Mouse (Mus musculus) stomach, postnatal 0 days (tissue): Measurements from ENCODE around the gene Spi1. TPM values are rescaled to one million over a fixed set of nuclear protein-coding genes. Genes with fewer than 3 reads are reported as not detected.
A peak's percentile ranks its signal among the peaks of the same experiment; 100 is the strongest.

ENCODE experiments used
- ATAC-seq: fragments of 200-750 bp; cut with Nextera tagmentation; 2 replicates; pipeline ENCODE4 v1.8.0; 2017; ENCODE audit not compliant: low FRiP score, low TSS enrichment
- DNase-seq: peaks from one replicate; pipeline ENCODE4 v3.0.0-alpha.2; 2016; ENCODE audit warnings: low spot score
- H3K27ac ChIP-seq: fragments of 300-500 bp; sonication (generic); replicated peaks from 2 replicates; pipeline ENCODE4 v1.5.1; 2014; ENCODE audit warnings: mild to moderate bottlenecking, control low read depth
- H3K27me3 ChIP-seq: fragments of 300-500 bp; sonication (generic); 2 replicates; pipeline ENCODE4 v1.6.1; 2014; ENCODE audit warnings: low read length; ENCODE audit not compliant: control insufficient read depth, insufficient read depth
- H3K36me3 ChIP-seq: fragments of 300-500 bp; sonication (generic); 2 replicates; pipeline ENCODE4 v1.6.1; 2014; ENCODE audit warnings: low read length, mixed read lengths; ENCODE audit not compliant: control insufficient read depth, insufficient read depth
- H3K4me1 ChIP-seq: fragments of 300-500 bp; sonication (generic); replicated peaks from 2 replicates; pipeline ENCODE4 v1.6.1; 2014; ENCODE audit warnings: antibody characterized with exemption; ENCODE audit not compliant: control insufficient read depth, insufficient read depth
- H3K4me2 ChIP-seq: fragments of 300-500 bp; sonication (generic); replicated peaks from 2 replicates; pipeline ENCODE4 v1.6.1; 2014; ENCODE audit warnings: low read depth, mild to moderate bottlenecking, control low read depth, moderate library complexity
- H3K4me3 ChIP-seq: fragments of 300-500 bp; sonication (generic); 2 replicates; pipeline ENCODE4 v1.5.1; 2014; ENCODE audit warnings: low read depth, low read length, control low read depth
- H3K9ac ChIP-seq: fragments of 300-500 bp; sonication (generic); 2 replicates; pipeline ENCODE4 v1.6.1; 2014; ENCODE audit warnings: mild to moderate bottlenecking, low read length, control low read depth, mixed read lengths
- H3K9me3 ChIP-seq: fragments of 300-500 bp; sonication (generic); 2 replicates; pipeline ENCODE4 v1.6.1; 2016; ENCODE audit warnings: low read length; ENCODE audit not compliant: control insufficient read depth
- CTCF ChIP-seq: IDR thresholded peaks from 2 replicates; pipeline ENCODE4 v1.5.1; 2016; ENCODE audit warnings: antibody characterized with exemption, low read depth, mild to moderate bottlenecking, moderate library complexity
- EP300 ChIP-seq: optimal IDR thresholded peaks from 2 replicates; pipeline ENCODE3; 2016; ENCODE audit warnings: antibody characterized with exemption
- WGBS: fragments of 180-500 bp; shearing (Covaris S2); extraction: QIAGEN DNeasy Blood & Tissue Kit; methylation state at CpG from one replicate; pipeline ENCODE4 v1.1.7; 2014; 5-methylcytosine and 5-hydroxymethylcytosine counted together
- polyA plus RNA-seq: library from polyadenylated mRNA; unstranded; fragments of >200 nt; fragmentation: Nextera tagmentation; extraction: Ambion mirVana; gene quantifications from 2 replicates; pipeline ENCODE4 v1.2.1, GENCODE M21; 2015

Spi1 gene
- polyA plus RNA-seq, 1 experiment from 2014 or later: 7.0 TPM

DNA sequence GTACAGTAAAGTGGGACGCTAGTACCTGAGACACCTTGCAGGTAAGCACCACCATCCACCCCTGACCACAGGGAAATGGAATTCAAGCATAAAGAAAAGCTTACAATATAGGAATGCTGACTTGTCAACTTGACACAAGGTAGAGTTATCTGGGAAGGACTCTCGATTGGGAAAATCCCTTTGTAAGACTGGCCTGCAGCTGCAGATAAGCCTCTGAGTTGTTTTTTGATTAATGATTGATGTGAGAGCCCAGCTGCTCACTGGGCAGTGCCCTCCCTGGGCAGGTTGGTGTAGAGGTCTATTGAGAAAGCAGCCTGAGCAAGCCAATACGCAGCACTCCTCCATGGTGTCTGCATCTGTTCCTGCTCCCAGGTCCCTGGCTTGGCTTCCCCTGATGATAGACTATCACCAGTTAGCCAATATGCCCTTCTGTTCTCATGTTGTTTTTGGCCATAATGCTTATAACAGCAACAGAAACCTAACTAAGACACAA lies 70.7 kb downstream of the Spi1 start:
- Histone ChIP-seq H3K9ac (no peak overlapping the region), H3K4me3 (no peak overlapping the region), H3K4me1 (no peaks in the 10 kb centered on the region), H3K27ac (no peak overlapping the region), H3K36me3 (peaks cover 4% of the 10 kb centered on the region; the same call in 1 of the 2 replicates), H3K9me3 (no peaks in the 10 kb centered on the region), H3K4me2 (no peak overlapping the region), H3K27me3 (no peaks in the 10 kb centered on the region)
- 60% methylated on average over 3 of the region's 3 CpGs for WGBS
- DNase-seq: no peak
- TF ChIP-seq CTCF: no peak
- no peak for TF ChIP-seq EP300
- no peak for ATAC-seq

DNA sequence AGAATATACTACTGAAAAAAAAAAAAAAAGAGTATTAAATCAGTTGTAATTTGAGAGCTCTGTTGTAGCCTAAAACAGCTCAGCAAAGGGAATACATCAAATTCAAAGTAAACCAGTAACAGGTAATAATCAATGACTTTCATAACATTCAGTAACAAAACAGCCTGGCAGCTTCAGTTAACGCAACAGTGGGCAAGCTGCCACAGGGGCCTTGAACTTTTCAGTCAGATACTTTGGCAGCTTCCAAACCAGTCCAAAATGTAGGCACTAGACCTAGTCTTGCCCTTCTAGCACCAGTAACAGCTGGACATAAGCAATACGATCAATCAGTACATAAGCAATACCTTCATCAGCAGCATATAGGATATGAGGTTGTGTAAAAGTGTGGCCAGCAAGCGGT lies 71.9 kb downstream of the Spi1 start:
- H3K27ac ChIP-seq: no peak overlapping the region
- H3K9ac ChIP-seq: no peak overlapping the region
- H3K36me3 ChIP-seq: peaks cover 4% of the 10 kb centered on the region; the same call in 1 of the 2 replicates
- no peaks in the 10 kb centered on the region for H3K4me1 ChIP-seq
- no peaks in the 10 kb centered on the region for H3K9me3 ChIP-seq
- ATAC-seq: no peak
- DNase-seq: no peak
- H3K27me3 ChIP-seq: no peaks in the 10 kb centered on the region
- H3K4me2 ChIP-seq: no peak overlapping the region
- H3K4me3 ChIP-seq: no peak overlapping the region
- TF ChIP-seq CTCF: no peak
- TF ChIP-seq EP300: no peak
- WGBS: 92% methylated on average over 3 of the region's 3 CpGs

DNA sequence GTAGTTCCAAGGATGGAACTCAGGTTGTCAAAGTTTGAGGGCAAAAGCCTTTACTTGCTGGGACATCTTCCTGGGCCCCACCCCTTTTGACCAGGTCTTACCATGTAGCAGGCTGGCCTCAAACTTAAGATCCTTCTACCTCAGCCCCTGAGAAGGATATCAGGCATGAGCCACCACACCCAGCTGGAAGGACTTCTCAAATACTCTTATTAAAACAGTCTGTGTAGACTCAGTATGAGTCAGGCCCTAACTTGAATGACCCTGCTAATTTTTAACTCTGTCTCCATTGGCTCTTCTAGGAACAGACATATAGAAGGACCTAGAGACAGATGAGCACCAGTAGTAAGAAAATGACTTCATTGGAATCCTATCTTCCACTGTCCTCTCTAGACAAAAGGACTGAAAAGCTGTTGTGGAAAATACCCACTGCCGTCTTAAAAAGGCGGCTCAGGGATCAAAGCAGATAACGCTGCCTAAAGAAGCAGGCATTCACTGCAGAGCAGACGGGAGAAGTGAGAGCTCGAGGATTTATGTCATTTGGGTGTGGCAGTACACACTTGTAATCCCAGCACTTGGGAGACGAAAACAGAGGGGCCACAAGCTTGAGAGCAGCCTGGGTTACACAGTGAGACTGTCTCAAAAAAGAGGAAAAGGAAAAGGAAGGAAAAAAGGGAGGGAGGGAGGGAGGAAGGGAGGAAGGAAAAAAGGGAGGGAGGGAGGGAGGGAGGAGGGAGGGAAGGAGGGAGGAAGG lies 75.0 kb downstream of the Spi1 start:
- H3K9ac ChIP-seq: no peak overlapping the region
- ATAC-seq (peak; percentile 80), DNase-seq (no peak)
- H3K4me2 ChIP-seq: no peak overlapping the region
- no peaks in the 10 kb centered on the region for H3K4me1 ChIP-seq
- WGBS: 22% methylated on average over 6 of the region's 6 CpGs
- H3K4me3 ChIP-seq: no peak overlapping the region
- TF ChIP-seq CTCF: no peak
- TF ChIP-seq EP300: no peak
- H3K27me3 ChIP-seq: no peaks in the 10 kb centered on the region
- 0 out of 2 replicates have a peak, but pooled peaks cover under 1% of the 10 kb centered on the region for H3K36me3 ChIP-seq
- H3K27ac ChIP-seq: peak overlapping the region; percentile 77
- H3K9me3 ChIP-seq: no peaks in the 10 kb centered on the region

DNA sequence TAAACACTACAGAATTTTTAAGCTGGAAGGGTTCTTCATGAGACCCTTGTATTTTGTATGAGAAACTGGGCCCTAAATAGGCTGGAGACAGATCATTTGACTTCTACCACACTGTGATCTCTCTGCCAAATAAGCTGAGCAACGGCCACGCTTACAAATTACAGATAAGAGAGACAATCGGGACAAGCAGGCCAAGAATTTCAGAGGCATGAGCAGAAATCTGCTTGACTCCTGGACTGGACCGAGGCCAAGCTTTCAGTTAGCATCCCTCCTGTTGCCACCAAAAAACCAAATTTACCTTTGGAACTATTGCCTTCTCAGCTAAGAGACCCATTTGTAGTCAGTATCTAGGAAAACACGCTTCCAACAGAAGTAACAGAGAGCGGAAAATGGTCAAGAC lies 78.4 kb downstream of the Spi1 start:
- 0 out of 2 replicates have a peak overlapping the region, but pooled peaks have one; percentile 30 for H3K27ac ChIP-seq
- no peak overlapping the region for H3K9ac ChIP-seq
- H3K4me3 ChIP-seq: no peak overlapping the region
- no peak for DNase-seq
- no peak overlapping the region for H3K4me2 ChIP-seq
- WGBS: 65% methylated on average over 6 of the region's 6 CpGs
- ATAC-seq: no peak
- H3K27me3 ChIP-seq: no peaks in the 10 kb centered on the region
- TF ChIP-seq CTCF (no peak), EP300 (no peak)
- H3K36me3 ChIP-seq: 0 out of 2 replicates have a peak, but pooled peaks cover 2% of the 10 kb centered on the region
- no peaks in the 10 kb centered on the region for H3K9me3 ChIP-seq
- H3K4me1 ChIP-seq: no peaks in the 10 kb centered on the region

DNA sequence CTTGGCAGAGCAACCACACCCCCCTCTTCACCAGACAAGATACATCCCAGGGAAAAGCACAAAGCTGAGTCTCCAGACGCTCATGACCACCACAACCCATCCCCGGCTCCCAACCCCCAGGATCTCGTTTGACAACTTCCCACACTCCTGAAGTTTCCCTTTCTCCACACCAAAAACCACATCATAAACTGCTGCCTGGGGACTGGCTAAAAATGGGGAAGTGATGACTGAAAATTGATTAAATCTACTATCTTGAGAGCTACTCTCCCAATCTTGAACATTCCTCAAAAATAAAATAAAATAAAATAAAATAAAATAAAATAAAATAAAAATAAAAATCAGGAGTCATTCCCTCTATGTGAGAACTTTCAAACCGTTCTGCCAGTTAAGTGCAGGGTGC lies 80.8 kb downstream of the Spi1 start:
- H3K4me3 ChIP-seq: no peak overlapping the region
- no peaks in the 10 kb centered on the region for H3K27me3 ChIP-seq
- no peak for TF ChIP-seq EP300
- no peak for TF ChIP-seq CTCF
- ATAC-seq (no peak), DNase-seq (no peak)
- no peak overlapping the region for H3K9ac ChIP-seq
- H3K27ac ChIP-seq: no peak overlapping the region
- 82% methylated on average over 4 of the region's 4 CpGs for WGBS
- 0 out of 2 replicates have a peak, but pooled peaks cover 4% of the 10 kb centered on the region for H3K36me3 ChIP-seq
- H3K4me1 ChIP-seq: no peaks in the 10 kb centered on the region
- no peak overlapping the region for H3K4me2 ChIP-seq
- no peaks in the 10 kb centered on the region for H3K9me3 ChIP-seq

DNA sequence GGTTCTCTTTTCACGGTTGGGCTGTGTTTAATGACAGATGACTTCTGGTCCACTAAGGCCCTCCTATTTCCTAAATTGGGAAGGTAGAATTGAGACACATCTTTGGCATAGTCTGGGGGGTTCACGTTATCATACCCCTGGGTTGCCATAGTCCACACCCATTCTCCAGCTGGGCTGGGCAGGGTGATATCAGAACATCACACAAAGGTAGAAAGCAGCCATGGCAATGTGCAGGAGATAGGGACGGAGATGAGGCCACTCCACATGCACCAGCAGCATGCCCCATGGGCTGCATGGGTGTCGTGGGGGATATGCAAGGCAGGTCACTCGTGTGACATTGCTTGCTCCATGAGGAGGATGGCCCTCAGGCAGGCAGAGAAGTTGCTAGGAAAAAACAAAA lies 81.3 kb downstream of the Spi1 start:
- Histone ChIP-seq H3K4me2 (no peak overlapping the region), H3K4me1 (no peaks in the 10 kb centered on the region), H3K36me3 (0 out of 2 replicates have a peak, but pooled peaks cover 4% of the 10 kb centered on the region), H3K27ac (no peak overlapping the region), H3K4me3 (no peak overlapping the region), H3K27me3 (no peaks in the 10 kb centered on the region), H3K9ac (no peak overlapping the region), H3K9me3 (no peaks in the 10 kb centered on the region)
- no peak for TF ChIP-seq EP300
- DNase-seq (no peak), ATAC-seq (no peak)
- 81% methylated on average over 5 of the region's 5 CpGs for WGBS
